Mouse (Mus musculus): Measurements from ENCODE around the gene Wdr17. TPM values are rescaled to one million over a fixed set of nuclear protein-coding genes. Genes with fewer than 3 reads are reported as not detected.
"Not testable (repeated sequence)": the region's sequence is repeated elsewhere in the genome, so short reads cannot be mapped to it uniquely, and the experiment has no call there.

The Wdr17 gene
- total RNA-seq, 2 experiments from 2014 or later, result 0.47 TPM; not detected in 1

GRCm38 (mm10) chr8:54792699-54793061 lies 94.3 kb downstream of the Wdr17 start:
- DNase-seq (ENCODE audit: low spot score in 2 of 2), result no peak

GRCm38 (mm10) chr8:54791858-54792698 lies 94.9 kb downstream of the Wdr17 start:
- DNase-seq (ENCODE audit: low spot score in 2 of 2), result no peak

GRCm38 (mm10) chr8:54780134-54780942 lies 106.6 kb downstream of the Wdr17 start:
- peak in 1 of 2 experiments; percentile 18 for DNase-seq (ENCODE audit: low spot score in 2 of 2)

GRCm38 (mm10) chr8:54779317-54780133 lies 107.5 kb downstream of the Wdr17 start:
- DNase-seq (ENCODE audit: low spot score in 2 of 2), result peak in 1 of 2 experiments; percentile 15

- DNase-seq (ENCODE audit: low spot score in 2 of 2), result no peak
Measured at GRCm38 (mm10) chr8:54777012-54777411, 110.0 kb downstream of the Wdr17 start.

- no peak for DNase-seq (ENCODE audit: low spot score in 2 of 2)
Measured at GRCm38 (mm10) chr8:54776241-54776640, 110.7 kb downstream of the Wdr17 start.

- no peak for DNase-seq (ENCODE audit: low spot score in 2 of 2)
Measured at GRCm38 (mm10) chr8:54757646-54758045, 129.3 kb downstream of the Wdr17 start.

GRCm38 (mm10) chr8:54736660-54737312 lies 150.2 kb downstream of the Wdr17 start:
- DNase-seq (ENCODE audit: low spot score in 2 of 2), result no peak

GRCm38 (mm10) chr8:54724668-54725035 lies 162.3 kb downstream of the Wdr17 start:
- no peak for DNase-seq (ENCODE audit: low spot score in 2 of 2)

GRCm38 (mm10) chr8:54723976-54724667 lies 162.9 kb downstream of the Wdr17 start:
- DNase-seq (ENCODE audit: low spot score in 2 of 2), result peak; percentile 52 to 77

- no peak for DNase-seq (ENCODE audit: low spot score in 2 of 2)
Measured at GRCm38 (mm10) chr8:54718515-54718914, 168.5 kb downstream of the Wdr17 start.

- DNase-seq (ENCODE audit: low spot score in 2 of 2), result no peak
Measured at GRCm38 (mm10) chr8:54705743-54706142, 181.2 kb downstream of the Wdr17 start.

- no peak for DNase-seq (ENCODE audit: low spot score in 2 of 2)
Measured at GRCm38 (mm10) chr8:54671806-54672205, 215.2 kb downstream of the Wdr17 start.

- no peak for DNase-seq (ENCODE audit: low spot score in 2 of 2)
Measured at GRCm38 (mm10) chr8:54667756-54668155, 219.2 kb downstream of the Wdr17 start.

GRCm38 (mm10) chr8:54660675-54661074 lies 226.3 kb downstream of the Wdr17 start:
- peak in 1 of 2 experiments; percentile 11 for DNase-seq (ENCODE audit: low spot score in 2 of 2)

- no peak for DNase-seq (ENCODE audit: low spot score in 2 of 2)
Measured at GRCm38 (mm10) chr8:54659703-54660102, 227.3 kb downstream of the Wdr17 start.

- DNase-seq (ENCODE audit: low spot score in 2 of 2), result no peak
Measured at GRCm38 (mm10) chr8:54638634-54639033, 248.3 kb downstream of the Wdr17 start.

- not testable (repeated sequence) for DNase-seq (ENCODE audit: low spot score in 2 of 2)
Measured at GRCm38 (mm10) chr8:54616710-54617109, 270.3 kb downstream of the Wdr17 start.

- DNase-seq (ENCODE audit: low spot score in 2 of 2), result peak in 1 of 2 experiments; percentile 23
Measured at GRCm38 (mm10) chr8:54610238-54610637, 276.7 kb downstream of the Wdr17 start.

- no peak for DNase-seq (ENCODE audit: low spot score in 2 of 2)
Measured at GRCm38 (mm10) chr8:54609336-54609735, 277.6 kb downstream of the Wdr17 start.

All from gastrocnemius, postnatal 4 days (tissue).